Mouse (Mus musculus): ENCODE data around the gene Fbxl13. TPM values are rescaled to one million over a fixed set of nuclear protein-coding genes. Genes with fewer than 3 reads are reported as not detected.

The Fbxl13 gene
- total and polyA plus RNA-seq, 2 experiments from 2014 or later = 0.25 to 0.60 TPM

DNA sequence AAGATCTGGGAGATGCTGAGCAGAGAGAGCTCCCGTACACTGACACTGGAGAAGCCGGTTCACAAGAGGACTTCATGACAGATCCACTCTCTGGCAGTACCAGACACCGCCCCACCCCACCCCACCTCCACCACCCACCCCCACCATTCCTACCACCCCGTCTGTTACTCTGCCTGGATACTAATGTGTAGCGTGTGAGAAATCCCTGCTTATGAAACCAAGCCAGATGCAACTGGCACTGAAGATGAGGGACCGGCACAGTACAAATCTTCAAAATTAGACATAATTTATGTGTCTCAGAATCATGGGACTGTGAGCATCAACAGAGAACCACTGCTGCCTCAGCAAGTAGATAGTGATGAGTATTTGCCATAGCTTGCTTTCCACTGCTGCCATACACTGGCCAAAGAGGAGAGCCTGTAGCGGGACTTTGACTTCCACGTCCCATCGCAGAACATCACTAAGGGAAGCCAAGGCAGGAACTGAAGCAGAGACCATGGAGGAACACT, 52.2 kb downstream of the Fbxl13 start:
- no peak for ATAC-seq (ENCODE audit: low FRiP score)
- no peak for TF ChIP-seq CTCF (IDR thresholded peaks at IDR 0.05)
- no peaks in the 10 kb centered on the region for H3K4me1 ChIP-seq (ENCODE audit: insufficient read depth, low read length)

DNA sequence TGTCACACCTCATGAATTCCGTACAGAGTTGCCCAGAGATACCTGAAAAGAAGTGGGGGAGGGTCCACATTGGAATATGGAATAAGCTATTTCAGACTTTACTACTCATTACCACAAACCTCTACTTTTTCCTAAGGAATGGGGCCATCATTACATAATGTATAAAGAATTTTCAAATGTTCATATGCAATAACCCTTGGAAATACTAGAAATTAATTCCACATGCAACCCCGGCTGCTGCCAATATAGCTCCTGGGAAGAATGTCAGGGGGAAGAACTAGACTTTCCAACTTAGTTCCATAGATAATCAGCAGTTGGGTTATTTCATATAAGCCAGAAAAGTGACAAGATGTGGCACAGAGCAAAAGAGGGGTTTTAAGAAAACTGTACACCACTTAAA, 53.3 kb downstream of the Fbxl13 start:
- Histone ChIP-seq H3K36me3 (ENCODE audit: insufficient read depth, low read length) (no peaks in the 10 kb centered on the region), H3K4me1 (ENCODE audit: insufficient read depth, low read length) (no peaks in the 10 kb centered on the region), H3K9me3 (ENCODE audit: low read length) (no peaks in the 10 kb centered on the region), H3K4me2 (ENCODE audit: low read depth, low read length, poor library complexity, severe bottlenecking) (no peak overlapping the region), H3K27me3 (ENCODE audit: insufficient read depth, low read length) (no peaks in the 10 kb centered on the region), H3K9ac (replicated peaks; ENCODE audit: low read length, poor library complexity, severe bottlenecking) (no peak overlapping the region), H3K4me3 (ENCODE audit: low read depth, low read length) (no peak overlapping the region), H3K27ac (ENCODE audit: low read depth, low read length) (no peak overlapping the region)
- DNase-seq (ENCODE audit: low spot score) (no peak), ATAC-seq (ENCODE audit: low FRiP score) (no peak)
- 89% methylated on average over 2 of the region's 2 CpGs for WGBS
- no peak for TF ChIP-seq CTCF (IDR thresholded peaks at IDR 0.05)

More for the DNA sequence above, 52.2 kb downstream of the Fbxl13 start:
- WGBS = 94% methylated on average over 9 of the region's 9 CpGs
- Histone ChIP-seq H3K36me3 (ENCODE audit: insufficient read depth, low read length) (no peaks in the 10 kb centered on the region), H3K4me3 (ENCODE audit: low read depth, low read length) (no peak overlapping the region), H3K9ac (replicated peaks; ENCODE audit: low read length, poor library complexity, severe bottlenecking) (no peak overlapping the region), H3K27ac (ENCODE audit: low read depth, low read length) (no peak overlapping the region), H3K9me3 (ENCODE audit: low read length) (no peaks in the 10 kb centered on the region), H3K4me2 (ENCODE audit: low read depth, low read length, poor library complexity, severe bottlenecking) (no peak overlapping the region), H3K27me3 (ENCODE audit: insufficient read depth, low read length) (no peaks in the 10 kb centered on the region)
- DNase-seq (ENCODE audit: low spot score) = no peak

DNA sequence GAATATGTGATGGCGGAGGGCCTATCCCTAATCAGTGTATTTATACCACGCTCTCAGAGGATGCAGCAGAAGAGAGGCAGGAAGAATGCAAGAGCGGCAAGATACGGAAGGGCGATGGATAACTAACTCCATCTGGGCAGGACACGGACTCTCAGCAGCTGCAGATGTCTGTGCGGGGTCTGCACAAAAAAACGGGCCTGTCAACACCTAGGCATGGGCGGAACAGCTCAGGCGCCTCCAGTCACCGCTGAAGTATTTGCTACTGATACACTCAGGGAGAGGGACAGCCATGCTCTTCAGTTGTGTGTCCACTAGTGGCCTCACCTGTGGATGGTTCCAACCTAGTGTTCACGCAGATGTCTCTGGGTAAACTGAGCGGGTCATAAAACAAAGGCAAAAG, 57.2 kb downstream of the Fbxl13 start:
- no peak for TF ChIP-seq CTCF (IDR thresholded peaks at IDR 0.05)
- Histone ChIP-seq H3K4me1 (ENCODE audit: insufficient read depth, low read length) (no peaks in the 10 kb centered on the region), H3K4me3 (ENCODE audit: low read depth, low read length) (no peak overlapping the region), H3K36me3 (ENCODE audit: insufficient read depth, low read length) (no peaks in the 10 kb centered on the region), H3K27ac (ENCODE audit: low read depth, low read length) (no peak overlapping the region), H3K9ac (replicated peaks; ENCODE audit: low read length, poor library complexity, severe bottlenecking) (no peak overlapping the region), H3K27me3 (ENCODE audit: insufficient read depth, low read length) (no peaks in the 10 kb centered on the region), H3K9me3 (ENCODE audit: low read length) (no peaks in the 10 kb centered on the region), H3K4me2 (ENCODE audit: low read depth, low read length, poor library complexity, severe bottlenecking) (no peak overlapping the region)
- ATAC-seq (ENCODE audit: low FRiP score) (no peak), DNase-seq (ENCODE audit: low spot score) (no peak)
- 92% methylated on average over 13 of the region's 13 CpGs for WGBS

DNA sequence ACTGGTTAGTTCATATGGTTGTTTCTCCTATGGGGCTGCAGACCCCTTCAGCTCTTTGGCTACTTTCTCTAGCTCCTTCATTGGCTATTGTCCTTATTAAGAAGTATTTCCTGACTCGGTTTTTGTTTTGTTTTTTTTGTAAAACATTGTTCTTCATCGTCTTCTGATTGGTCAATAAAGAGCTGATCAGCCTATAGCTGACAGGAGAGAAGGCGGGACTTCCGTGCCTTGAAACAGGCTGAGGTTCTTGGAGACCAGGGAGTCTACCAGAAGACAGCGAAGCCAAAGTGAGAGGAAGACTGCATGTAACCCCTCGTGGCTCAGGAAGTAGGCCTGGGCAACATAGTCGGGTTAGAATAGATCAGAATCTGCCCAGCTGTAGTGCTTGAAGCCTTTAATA, 57.8 kb downstream of the Fbxl13 start:
- TF ChIP-seq CTCF (IDR thresholded peaks at IDR 0.05) = no peak
- Histone ChIP-seq H3K27ac (ENCODE audit: low read depth, low read length) (no peak overlapping the region), H3K4me2 (ENCODE audit: low read depth, low read length, poor library complexity, severe bottlenecking) (no peak overlapping the region), H3K36me3 (ENCODE audit: insufficient read depth, low read length) (no peaks in the 10 kb centered on the region), H3K4me1 (ENCODE audit: insufficient read depth, low read length) (no peaks in the 10 kb centered on the region), H3K27me3 (ENCODE audit: insufficient read depth, low read length) (no peaks in the 10 kb centered on the region), H3K4me3 (ENCODE audit: low read depth, low read length) (no peak overlapping the region), H3K9ac (replicated peaks; ENCODE audit: low read length, poor library complexity, severe bottlenecking) (no peak overlapping the region), H3K9me3 (ENCODE audit: low read length) (no peaks in the 10 kb centered on the region)
- WGBS = 79% methylated on average over 7 of the region's 7 CpGs
- ATAC-seq (ENCODE audit: low FRiP score) (no peak), DNase-seq (ENCODE audit: low spot score) (no peak)

DNA sequence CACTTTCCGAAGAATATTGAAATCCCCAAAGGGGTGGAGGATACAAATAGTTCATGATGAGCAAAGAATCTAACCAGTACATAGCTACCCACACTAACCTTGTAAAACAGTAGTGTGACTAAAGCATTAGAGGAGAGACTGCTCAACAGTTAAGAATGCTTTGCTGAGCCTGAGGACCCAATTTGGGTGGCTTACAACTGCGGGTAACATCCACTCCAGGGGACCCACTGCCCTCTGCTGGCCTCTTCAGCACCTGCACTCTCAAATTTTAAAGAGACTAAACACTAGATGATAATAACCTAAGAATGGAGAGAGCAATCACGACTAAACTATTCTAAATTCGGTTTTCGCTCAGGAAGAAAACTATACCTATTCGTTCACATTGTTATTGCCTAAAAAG, 58.7 kb downstream of the Fbxl13 start:
- TF ChIP-seq CTCF (IDR thresholded peaks at IDR 0.05) = peak; percentile 70
- H3K27me3 ChIP-seq (ENCODE audit: insufficient read depth, low read length) = no peaks in the 10 kb centered on the region
- H3K4me2 ChIP-seq (ENCODE audit: low read depth, low read length, poor library complexity, severe bottlenecking) = no peak overlapping the region
- ATAC-seq (ENCODE audit: low FRiP score) (no peak), DNase-seq (ENCODE audit: low spot score) (peak; percentile 39)
- no peaks in the 10 kb centered on the region for H3K4me1 ChIP-seq (ENCODE audit: insufficient read depth, low read length)
- no peak overlapping the region for H3K9ac ChIP-seq (replicated peaks; ENCODE audit: low read length, poor library complexity, severe bottlenecking)
- WGBS = 57% methylated on average over 6 of the region's 6 CpGs
- H3K4me3 ChIP-seq (ENCODE audit: low read depth, low read length) = no peak overlapping the region
- no peak overlapping the region for H3K27ac ChIP-seq (ENCODE audit: low read depth, low read length)
- no peaks in the 10 kb centered on the region for H3K36me3 ChIP-seq (ENCODE audit: insufficient read depth, low read length)
- no peaks in the 10 kb centered on the region for H3K9me3 ChIP-seq (ENCODE audit: low read length)

DNA sequence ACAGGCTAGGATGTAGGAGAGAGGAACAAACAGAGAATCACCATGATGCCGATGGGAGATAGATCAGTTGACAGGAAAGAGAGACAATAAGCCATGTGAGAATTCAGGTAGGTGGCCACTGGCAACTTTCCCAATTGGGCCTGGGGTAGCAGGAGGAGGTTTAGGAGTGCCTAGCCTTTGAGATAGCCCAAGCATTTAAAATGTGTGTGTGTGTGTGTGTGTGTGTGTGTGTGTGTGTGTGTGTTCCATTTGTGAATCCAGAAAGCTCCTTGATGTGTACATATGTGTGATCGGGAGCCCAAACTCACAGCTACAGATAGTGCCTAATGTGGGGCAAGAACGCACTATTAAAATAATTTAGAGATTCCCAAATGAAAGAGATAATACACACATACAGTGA, 67.3 kb downstream of the Fbxl13 start:
- H3K36me3 ChIP-seq (ENCODE audit: insufficient read depth, low read length) = no peaks in the 10 kb centered on the region
- no peaks in the 10 kb centered on the region for H3K9me3 ChIP-seq (ENCODE audit: low read length)
- H3K27ac ChIP-seq (ENCODE audit: low read depth, low read length) = no peak overlapping the region
- no peak overlapping the region for H3K4me3 ChIP-seq (ENCODE audit: low read depth, low read length)
- no peak overlapping the region for H3K9ac ChIP-seq (replicated peaks; ENCODE audit: low read length, poor library complexity, severe bottlenecking)
- no peaks in the 10 kb centered on the region for H3K4me1 ChIP-seq (ENCODE audit: insufficient read depth, low read length)
- no peak overlapping the region for H3K4me2 ChIP-seq (ENCODE audit: low read depth, low read length, poor library complexity, severe bottlenecking)
- DNase-seq (ENCODE audit: low spot score) (no peak), ATAC-seq (ENCODE audit: low FRiP score) (no peak)
- H3K27me3 ChIP-seq (ENCODE audit: insufficient read depth, low read length) = no peaks in the 10 kb centered on the region
- WGBS = 94% methylated on average over 3 of the region's 3 CpGs
- TF ChIP-seq CTCF (IDR thresholded peaks at IDR 0.05) = no peak
